Mouse (Mus musculus): ENCODE results near the gene Cyb5rl. TPM values are rescaled to one million over a fixed set of nuclear protein-coding genes. Genes with fewer than 3 reads are reported as not detected.

Gene Cyb5rl
- total and polyA plus RNA-seq, 2 experiments from 2014 or later, result 5.8 to 33.0 TPM

DNA sequence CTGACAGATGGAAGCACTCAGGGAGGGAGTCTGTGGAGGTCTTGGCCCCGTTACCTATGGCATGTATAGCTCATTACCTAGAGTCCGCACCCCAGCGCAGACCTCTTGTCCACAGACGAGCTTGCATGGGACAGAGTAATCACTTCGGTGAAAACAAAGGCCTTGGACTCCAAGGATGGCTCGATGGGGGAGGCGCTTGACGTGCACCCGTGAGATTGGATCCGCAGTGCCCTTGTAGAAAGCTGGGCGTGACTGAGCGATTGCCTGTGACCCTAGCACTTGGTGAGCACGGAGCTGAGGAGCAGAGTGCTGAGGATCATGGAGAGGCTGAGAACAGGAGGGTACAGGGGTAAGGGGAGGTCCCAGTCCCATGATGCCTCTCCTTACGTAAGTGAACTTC lies 24.9 kb downstream of the Cyb5rl start:
- H3K9me3 ChIP-seq (replicated peaks; ENCODE audit: control insufficient read depth, low read length), result no peaks in the 10 kb centered on the region
- no peaks in the 10 kb centered on the region for H3K36me3 ChIP-seq (replicated peaks; ENCODE audit: control insufficient read depth, insufficient read depth, low read length)
- ATAC-seq (ENCODE audit: insufficient read depth, low read depth) (no peak), DNase-seq (ENCODE audit: low spot score) (no peak)
- H3K9ac ChIP-seq (replicated peaks; ENCODE audit: low read depth, low read length), result no peak overlapping the region
- H3K27me3 ChIP-seq (ENCODE audit: control insufficient read depth, insufficient read depth, low read length), result no peaks in the 10 kb centered on the region; the same call in 1 of the 2 replicates
- 79% methylated on average over 14 of the region's 14 CpGs for WGBS
- no peaks in the 10 kb centered on the region for H3K4me1 ChIP-seq (ENCODE audit: control insufficient read depth, insufficient read depth)
- no peak overlapping the region for H3K27ac ChIP-seq (ENCODE audit: low read depth)
- no peak overlapping the region for H3K4me3 ChIP-seq (ENCODE audit: low read depth, low read length)
- H3K4me2 ChIP-seq (ENCODE audit: low read depth, low read length), result no peak overlapping the region
- TF ChIP-seq CTCF (IDR thresholded peaks at IDR 0.05; ENCODE audit: low read depth), result no peak
- TF ChIP-seq EP300 (IDR thresholded peaks at IDR 0.05; ENCODE audit: low read depth), result no peak

- H3K4me3 ChIP-seq (ENCODE audit: low read depth, low read length), result no peak overlapping the region
- no peak for TF ChIP-seq EP300 (IDR thresholded peaks at IDR 0.05; ENCODE audit: low read depth)
- TF ChIP-seq CTCF (IDR thresholded peaks at IDR 0.05; ENCODE audit: low read depth), result no peak
Observed at GRCm38 (mm10) chr4:107094484-107095187, 27.8 kb downstream of the Cyb5rl start.

GRCm38 (mm10) chr4:107096043-107096442 lies 29.3 kb downstream of the Cyb5rl start:
- Histone ChIP-seq H3K27me3 (ENCODE audit: control insufficient read depth, insufficient read depth, low read length) (peaks cover 4% of the 10 kb centered on the region; the same call in 1 of the 2 replicates), H3K4me1 (ENCODE audit: control insufficient read depth, insufficient read depth) (no peaks in the 10 kb centered on the region), H3K27ac (ENCODE audit: low read depth) (no peak overlapping the region), H3K4me3 (ENCODE audit: low read depth, low read length) (no peak overlapping the region), H3K4me2 (ENCODE audit: low read depth, low read length) (no peak overlapping the region), H3K9me3 (replicated peaks; ENCODE audit: control insufficient read depth, low read length) (no peaks in the 10 kb centered on the region), H3K9ac (replicated peaks; ENCODE audit: low read depth, low read length) (no peak overlapping the region), H3K36me3 (replicated peaks; ENCODE audit: control insufficient read depth, insufficient read depth, low read length) (no peaks in the 10 kb centered on the region)
- whole genome bisulfite sequencing, result 50% methylated on average over 6 of the region's 6 CpGs
- no peak for ATAC-seq (ENCODE audit: insufficient read depth, low read depth)
- no peak for DNase-seq (ENCODE audit: low spot score)
- TF ChIP-seq EP300 (IDR thresholded peaks at IDR 0.05; ENCODE audit: low read depth), result no peak
- no peak for TF ChIP-seq CTCF (IDR thresholded peaks at IDR 0.05; ENCODE audit: low read depth)

More at GRCm38 (mm10) chr4:107094484-107095187, 27.8 kb downstream of the Cyb5rl start:
- ATAC-seq (ENCODE audit: insufficient read depth, low read depth) (no peak), DNase-seq (ENCODE audit: low spot score) (no peak)
- WGBS, result 79% methylated on average over 16 of the region's 16 CpGs
- Histone ChIP-seq H3K27ac (ENCODE audit: low read depth) (no peak overlapping the region), H3K4me2 (ENCODE audit: low read depth, low read length) (no peak overlapping the region), H3K4me1 (ENCODE audit: control insufficient read depth, insufficient read depth) (no peaks in the 10 kb centered on the region), H3K9me3 (replicated peaks; ENCODE audit: control insufficient read depth, low read length) (no peaks in the 10 kb centered on the region), H3K27me3 (ENCODE audit: control insufficient read depth, insufficient read depth, low read length) (peaks cover 4% of the 10 kb centered on the region; the same call in 1 of the 2 replicates), H3K36me3 (replicated peaks; ENCODE audit: control insufficient read depth, insufficient read depth, low read length) (no peaks in the 10 kb centered on the region), H3K9ac (replicated peaks; ENCODE audit: low read depth, low read length) (no peak overlapping the region)

DNA sequence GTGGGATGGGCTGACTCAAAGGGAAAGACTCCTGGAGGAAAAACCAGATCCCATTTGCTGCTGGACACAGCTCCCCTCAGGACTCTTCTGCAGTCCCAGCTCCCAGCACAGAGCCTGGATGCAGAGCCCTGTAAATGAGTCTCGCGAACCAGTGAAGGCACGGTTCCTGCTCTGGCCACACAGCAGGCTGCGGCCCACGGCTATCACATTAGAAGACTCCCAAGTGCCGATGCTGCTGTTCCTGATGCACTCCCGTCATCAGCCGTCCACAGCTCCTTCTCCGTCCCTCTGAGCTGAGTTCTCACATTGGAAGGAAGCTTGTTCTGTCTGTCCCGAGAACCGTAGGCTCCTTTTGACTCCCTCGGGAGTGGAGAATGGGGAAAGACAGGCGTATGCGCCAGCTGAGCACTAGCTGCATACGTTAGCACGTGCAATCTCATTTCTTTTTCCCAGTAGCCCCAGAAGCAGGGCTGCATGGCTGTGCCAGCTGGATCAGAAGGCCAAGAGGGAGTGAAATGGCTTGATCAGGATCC lies 30.1 kb downstream of the Cyb5rl start, which contains the start of gene Cdcp2:
Cdcp2 (plus strand) TSS at position 51 of the 533 bp plus-strand sequence.
- Histone ChIP-seq H3K36me3 (replicated peaks; ENCODE audit: control insufficient read depth, insufficient read depth, low read length) (no peaks in the 10 kb centered on the region), H3K4me2 (ENCODE audit: low read depth, low read length) (no peak within 1 kb of the TSS), H3K4me1 (ENCODE audit: control insufficient read depth, insufficient read depth) (no peaks in the 10 kb centered on the region), H3K9me3 (replicated peaks; ENCODE audit: control insufficient read depth, low read length) (no peaks in the 10 kb centered on the region), H3K9ac (replicated peaks; ENCODE audit: low read depth, low read length) (no peak within 1 kb of the TSS), H3K27ac (ENCODE audit: low read depth) (no peak within 1 kb of the TSS), H3K4me3 (ENCODE audit: low read depth, low read length) (no peak within 1 kb of the TSS), H3K27me3 (ENCODE audit: control insufficient read depth, insufficient read depth, low read length) (peaks cover 4% of the 10 kb centered on the region; the same call in 1 of the 2 replicates)
- no peak for ATAC-seq (ENCODE audit: insufficient read depth, low read depth)
- WGBS, result 59% methylated on average over 16 of the region's 16 CpGs
- TF ChIP-seq CTCF (IDR thresholded peaks at IDR 0.05; ENCODE audit: low read depth) (no peak), EP300 (IDR thresholded peaks at IDR 0.05; ENCODE audit: low read depth) (no peak)
- DNase-seq (ENCODE audit: low spot score), result no peak

DNA sequence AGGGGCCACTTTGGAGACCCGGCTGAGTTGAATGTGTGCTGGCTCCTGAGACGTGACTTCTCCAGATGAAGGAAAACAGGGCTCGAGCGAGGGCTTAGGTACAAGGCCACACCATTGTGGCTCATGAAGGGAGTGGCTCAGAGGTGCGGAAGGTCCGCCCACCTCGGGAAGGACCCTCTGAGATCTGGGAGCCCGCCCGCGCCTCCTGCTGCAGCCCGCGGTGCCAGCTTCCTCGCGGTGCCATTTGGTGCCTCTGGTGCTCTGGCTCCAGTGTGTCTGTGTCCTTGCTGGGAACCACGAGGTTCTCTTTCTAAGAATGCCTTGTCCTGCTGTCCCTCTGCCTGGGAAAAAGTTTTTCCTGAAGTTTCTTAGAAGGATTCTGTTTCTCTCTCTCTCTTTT lies 31.1 kb downstream of the Cyb5rl start:
- no peaks in the 10 kb centered on the region for H3K36me3 ChIP-seq (replicated peaks; ENCODE audit: control insufficient read depth, insufficient read depth, low read length)
- WGBS, result 44% methylated on average over 15 of the region's 15 CpGs
- no peak overlapping the region for H3K4me2 ChIP-seq (ENCODE audit: low read depth, low read length)
- DNase-seq (ENCODE audit: low spot score), result no peak
- no peak overlapping the region for H3K9ac ChIP-seq (replicated peaks; ENCODE audit: low read depth, low read length)
- peaks cover 4% of the 10 kb centered on the region; the same call in 1 of the 2 replicates for H3K27me3 ChIP-seq (ENCODE audit: control insufficient read depth, insufficient read depth, low read length)
- H3K4me3 ChIP-seq (ENCODE audit: low read depth, low read length), result no peak overlapping the region
- no peaks in the 10 kb centered on the region for H3K9me3 ChIP-seq (replicated peaks; ENCODE audit: control insufficient read depth, low read length)
- ATAC-seq (ENCODE audit: insufficient read depth, low read depth), result no peak
- H3K4me1 ChIP-seq (ENCODE audit: control insufficient read depth, insufficient read depth), result no peaks in the 10 kb centered on the region
- no peak for TF ChIP-seq CTCF (IDR thresholded peaks at IDR 0.05; ENCODE audit: low read depth)
- no peak for TF ChIP-seq EP300 (IDR thresholded peaks at IDR 0.05; ENCODE audit: low read depth)
- no peak overlapping the region for H3K27ac ChIP-seq (ENCODE audit: low read depth)

All from heart, postnatal 0 days (tissue).